Mouse (Mus musculus): ENCODE results near the gene Slc9a9. TPM values are rescaled to one million over a fixed set of nuclear protein-coding genes. Genes with fewer than 3 reads are reported as not detected.

The Slc9a9 gene
- total RNA-seq (2023) = 10 to 100 TPM in 1 of 2 experiments, 1 to 10 TPM in 1; 7.4 to 10.8 TPM

GRCm38 (mm10) chr9:94669791-94670577 lies at the start of gene Slc9a9:
Gene Slc9a9, plus strand, starts transcription at chr9:94669909.

Other genes with a start within 250 kb of the Slc9a9 start
- gene 1190002N15Rik, start 131.8 kb upstream of the Slc9a9 start, total RNA-seq (2023) = 1 to 10 TPM; 5.8 to 8.1 TPM

Data from B cell, adult 67 days (primary cell).